Mouse (Mus musculus) neural tube, embryonic 11.5 days (tissue): ENCODE data around the gene Ttc16. TPM values are rescaled to one million over a fixed set of nuclear protein-coding genes. Genes with fewer than 3 reads are reported as not detected.

ENCODE experiments used
- ATAC-seq: fragments of 200-750 bp; cut with Nextera tagmentation; 2 replicates; pipeline ENCODE4 v1.8.0; 2017; ENCODE audit warnings: moderate number of reproducible peaks, mild to moderate bottlenecking, moderate TSS enrichment, moderate library complexity; ENCODE audit not compliant: insufficient read depth, low FRiP score, low TSS enrichment
- DNase-seq: peaks from one replicate; pipeline ENCODE4 v3.0.0-alpha.2; 2015; ENCODE audit warnings: low spot score
- H3K27ac ChIP-seq: fragments of 300-500 bp; sonication (generic); 2 replicates; pipeline ENCODE4 v1.5.1; 2014; ENCODE audit warnings: low read depth, mild to moderate bottlenecking, low read length
- H3K27me3 ChIP-seq: fragments of 300-500 bp; sonication (generic); 2 replicates; pipeline ENCODE4 v1.6.1; 2014; ENCODE audit warnings: mild to moderate bottlenecking, low read length, mixed read lengths; ENCODE audit not compliant: control insufficient read depth, insufficient read depth
- H3K36me3 ChIP-seq: fragments of 300-500 bp; sonication (generic); 2 replicates; pipeline ENCODE4 v1.6.1; 2014; ENCODE audit warnings: mild to moderate bottlenecking, low read length, moderate library complexity, mixed read lengths; ENCODE audit not compliant: control insufficient read depth, insufficient read depth
- H3K4me1 ChIP-seq: fragments of 300-500 bp; sonication (generic); 2 replicates; pipeline ENCODE4 v1.6.1; 2014; ENCODE audit warnings: low read length, mixed read lengths; ENCODE audit not compliant: control insufficient read depth, insufficient read depth
- H3K4me2 ChIP-seq: fragments of 300-500 bp; sonication (generic); 2 replicates; pipeline ENCODE4 v1.6.1; 2014; ENCODE audit warnings: low read depth, mild to moderate bottlenecking, moderate library complexity
- H3K4me3 ChIP-seq: fragments of 300-500 bp; sonication (generic); 2 replicates; pipeline ENCODE4 v1.5.1; 2014; ENCODE audit warnings: low read depth, low read length
- H3K9ac ChIP-seq: fragments of 300-500 bp; sonication (generic); 2 replicates; pipeline ENCODE4 v1.6.1; 2014; ENCODE audit warnings: mild to moderate bottlenecking, low read length
- H3K9me3 ChIP-seq: fragments of 300-500 bp; sonication (generic); 2 replicates; pipeline ENCODE4 v1.6.1; 2016; ENCODE audit warnings: low read length; ENCODE audit not compliant: control insufficient read depth
- WGBS: fragments of 180-500 bp; shearing (Covaris S2); extraction: QIAGEN DNeasy Blood & Tissue Kit; methylation state at CpG from one replicate; pipeline ENCODE4 v1.1.7; 2014; 5-methylcytosine and 5-hydroxymethylcytosine counted together
- polyA plus RNA-seq: library from polyadenylated mRNA; unstranded; fragments of >200 nt; fragmentation: Nextera tagmentation; extraction: Ambion mirVana; gene quantifications from 2 replicates; pipeline ENCODE4 v1.2.1, GENCODE M21; 2014

Gene Ttc16
- polyA plus RNA-seq, 1 experiment from 2014 or later, result 1.1 TPM

DNA sequence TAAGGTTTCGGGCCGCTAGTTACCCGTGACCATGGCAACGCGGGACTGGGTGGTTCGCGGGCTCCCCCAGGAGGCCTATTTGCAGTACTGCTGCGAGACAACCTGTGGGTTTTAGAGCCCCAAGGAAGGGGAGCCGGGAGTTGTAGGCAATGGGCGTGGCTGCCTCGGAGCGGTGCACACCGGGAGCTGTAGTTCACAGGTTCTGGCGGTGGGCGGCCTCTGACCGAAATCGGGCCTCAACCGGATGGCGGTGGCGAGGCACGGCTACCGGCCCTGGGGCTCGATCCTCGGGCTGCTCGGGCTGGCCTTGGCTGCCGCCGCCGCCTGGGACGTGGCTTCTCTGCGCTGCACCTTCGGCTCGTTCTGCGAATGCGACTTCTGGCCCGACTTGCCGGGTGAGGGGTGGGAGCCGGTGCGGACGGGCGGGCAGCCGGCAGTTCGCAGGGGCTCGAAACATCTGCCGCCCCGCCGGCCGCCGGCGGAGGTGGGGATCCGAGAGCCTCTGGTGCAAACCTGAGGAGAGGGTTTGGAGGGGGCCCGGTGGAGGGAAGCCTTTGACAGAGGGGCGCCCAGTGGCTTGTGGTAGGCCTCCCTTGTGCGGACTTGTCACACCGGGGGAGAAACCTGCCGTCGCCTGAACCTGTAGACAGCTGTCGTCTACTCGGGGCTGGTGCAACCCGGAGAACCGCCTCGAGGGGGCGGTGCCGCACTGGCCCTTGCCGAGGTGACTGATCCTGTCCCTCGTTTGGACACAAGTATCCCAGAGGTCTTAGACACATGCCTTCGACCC, 18.2 kb downstream of the Ttc16 start, which contains the start of gene Tor2a:
Gene Tor2a, plus strand, starts transcription at position 179 of the 790 bp plus-strand sequence.
- peak within 1 kb of the TSS; percentile 75 for H3K27ac ChIP-seq
- H3K4me3 ChIP-seq, result peak within 1 kb of the TSS; percentile 64
- H3K9ac ChIP-seq, result peak within 1 kb of the TSS; percentile 86
- DNase-seq (peak; percentile 96), ATAC-seq (peak; percentile 89)
- peak within 1 kb of the TSS; percentile 52 for H3K4me2 ChIP-seq
- 0 out of 2 replicates have a peak, but pooled peaks cover 4% of the 10 kb centered on the region for H3K4me1 ChIP-seq
- H3K27me3 ChIP-seq, result no peaks in the 10 kb centered on the region
- under 1% methylated on average over 63 of the region's 66 CpGs for WGBS
- H3K9me3 ChIP-seq, result no peaks in the 10 kb centered on the region
- peaks cover 5% of the 10 kb centered on the region for H3K36me3 ChIP-seq

DNA sequence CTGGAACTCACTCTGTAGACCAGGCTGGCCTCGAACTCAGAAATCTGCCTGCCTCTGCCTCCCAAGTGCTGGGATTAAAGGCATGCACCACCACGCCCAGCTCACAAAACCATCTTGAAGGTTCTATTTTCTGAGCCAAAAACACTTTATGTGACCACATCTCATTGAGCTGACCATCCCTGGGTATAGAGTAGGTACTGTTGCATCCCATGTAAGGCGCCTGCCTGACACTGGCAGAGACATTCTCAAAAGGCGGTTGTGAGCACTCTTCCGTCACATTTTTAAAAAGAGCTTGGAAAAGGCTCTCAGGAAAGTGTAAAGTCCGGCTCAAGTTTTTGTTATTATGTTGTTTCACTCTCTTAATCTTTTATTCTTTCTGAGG, 18.8 kb downstream of the Ttc16 start:
- no peak overlapping the region for H3K9ac ChIP-seq
- peaks cover 4% of the 10 kb centered on the region for H3K36me3 ChIP-seq
- H3K4me3 ChIP-seq, result no peak overlapping the region
- H3K4me1 ChIP-seq, result peaks cover 4% of the 10 kb centered on the region; the same call in 1 of the 2 replicates
- no peaks in the 10 kb centered on the region for H3K27me3 ChIP-seq
- DNase-seq, result no peak
- ATAC-seq, result 0 out of 2 replicates have a peak, but pooled peaks have one; percentile 54
- H3K27ac ChIP-seq, result no peak overlapping the region
- no peaks in the 10 kb centered on the region for H3K9me3 ChIP-seq
- 22% methylated on average over 5 of the region's 6 CpGs for WGBS
- no peak overlapping the region for H3K4me2 ChIP-seq

DNA sequence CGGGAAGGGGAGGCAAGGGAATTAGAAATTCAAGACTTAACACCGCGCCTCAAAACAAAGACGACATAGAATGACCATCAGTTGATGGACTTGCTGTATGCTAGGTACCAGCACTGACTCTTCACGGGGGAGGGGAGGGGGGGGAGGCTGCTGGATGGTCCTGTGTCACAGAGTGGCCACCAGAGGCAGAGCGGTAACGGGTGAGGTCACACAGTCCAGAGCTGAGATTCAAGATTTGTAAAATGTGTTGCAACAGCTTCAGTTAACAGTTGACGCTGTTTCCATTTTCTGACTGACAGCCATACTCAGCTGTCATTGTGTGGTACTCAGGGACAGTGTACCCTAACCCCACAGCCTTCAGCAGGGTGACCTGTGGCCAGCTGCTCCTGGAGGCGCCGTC, 23.3 kb downstream of the Ttc16 start:
- H3K9ac ChIP-seq, result no peak overlapping the region
- DNase-seq (peak; percentile 29), ATAC-seq (no peak)
- no peak overlapping the region for H3K4me3 ChIP-seq
- peaks cover 8% of the 10 kb centered on the region for H3K4me1 ChIP-seq
- H3K36me3 ChIP-seq, result peaks cover 3% of the 10 kb centered on the region
- H3K9me3 ChIP-seq, result no peaks in the 10 kb centered on the region
- WGBS, result 68% methylated on average over 10 of the region's 10 CpGs
- H3K27me3 ChIP-seq, result no peaks in the 10 kb centered on the region
- H3K27ac ChIP-seq, result no peak overlapping the region
- no peak overlapping the region for H3K4me2 ChIP-seq

DNA sequence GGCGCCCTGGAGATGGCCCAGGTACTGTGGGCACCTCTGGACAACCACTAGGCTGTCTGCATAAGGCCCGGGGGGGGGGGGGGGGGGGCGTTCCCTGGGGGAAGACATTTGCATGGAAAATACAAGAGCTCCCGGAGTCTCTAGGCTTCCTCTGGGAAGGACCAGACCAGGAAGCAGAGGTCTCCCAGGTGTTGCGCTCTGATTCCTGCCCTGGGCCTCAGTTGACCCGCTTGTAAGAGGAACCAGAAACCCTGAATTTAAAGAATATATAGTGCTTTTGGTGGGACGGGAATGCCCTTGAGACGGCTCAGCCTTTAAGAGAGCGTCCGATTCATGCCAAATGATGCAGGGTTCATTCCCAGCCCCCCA, 23.8 kb downstream of the Ttc16 start:
- peak overlapping the region; percentile 30; the same call in 1 of the 2 replicates for H3K9ac ChIP-seq
- 24% methylated on average over 10 of the region's 10 CpGs for WGBS
- ATAC-seq, result no peak
- H3K36me3 ChIP-seq, result peaks cover 3% of the 10 kb centered on the region
- DNase-seq, result no peak
- peak overlapping the region; percentile 47 for H3K4me2 ChIP-seq
- peak overlapping the region; percentile 29 for H3K4me3 ChIP-seq
- peaks cover 8% of the 10 kb centered on the region for H3K4me1 ChIP-seq
- H3K27me3 ChIP-seq, result no peaks in the 10 kb centered on the region
- peak overlapping the region; percentile 68 for H3K27ac ChIP-seq
- H3K9me3 ChIP-seq, result no peaks in the 10 kb centered on the region

DNA sequence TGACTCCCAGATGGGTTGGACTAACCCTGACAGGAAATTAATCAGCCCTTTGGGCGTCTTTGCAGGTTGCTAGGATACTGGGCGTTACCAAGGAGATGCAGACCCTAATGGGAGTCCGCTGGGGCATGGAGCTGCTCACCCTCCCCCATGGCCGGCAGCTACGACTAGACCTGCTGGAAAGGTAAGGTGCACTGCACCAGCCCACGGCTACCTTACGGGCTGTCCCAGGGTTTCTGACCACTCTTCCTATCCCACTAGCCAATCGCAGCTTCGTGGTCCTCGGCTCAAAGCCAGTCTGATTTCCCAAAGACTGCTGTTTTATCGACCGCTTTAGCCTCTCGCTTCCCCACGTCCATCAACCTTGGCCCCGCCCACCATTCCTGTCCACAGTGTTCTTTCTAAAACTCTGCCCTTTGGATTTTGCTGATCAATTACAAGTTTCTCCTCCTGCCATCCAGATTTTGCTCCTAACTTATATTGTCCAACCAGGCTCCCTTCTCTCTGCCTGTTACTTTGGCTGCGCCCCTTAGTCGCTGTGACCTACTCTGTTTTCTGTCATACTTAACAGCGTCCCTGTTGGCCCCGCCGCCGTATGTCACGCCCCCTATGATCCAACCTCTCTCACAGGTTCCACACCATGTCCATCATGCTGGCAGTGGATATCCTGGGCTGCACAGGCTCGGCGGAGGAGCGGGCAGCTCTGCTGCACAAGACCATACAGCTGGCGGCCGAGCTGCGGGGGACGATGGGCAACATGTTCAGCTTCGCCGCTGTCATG, 24.4 kb downstream of the Ttc16 start:
- DNase-seq (peak; percentile 88), ATAC-seq (peak; percentile 75)
- H3K27ac ChIP-seq, result peak overlapping the region; percentile 68
- peak overlapping the region; percentile 29 for H3K4me3 ChIP-seq
- 5% methylated on average over 31 of the region's 31 CpGs for WGBS
- no peaks in the 10 kb centered on the region for H3K27me3 ChIP-seq
- peak overlapping the region; percentile 47 for H3K4me2 ChIP-seq
- no peaks in the 10 kb centered on the region for H3K9me3 ChIP-seq
- H3K9ac ChIP-seq, result 0 out of 2 replicates have a peak overlapping the region, but pooled peaks have one; percentile 16
- peaks cover 3% of the 10 kb centered on the region for H3K36me3 ChIP-seq
- H3K4me1 ChIP-seq, result peaks cover 8% of the 10 kb centered on the region

DNA sequence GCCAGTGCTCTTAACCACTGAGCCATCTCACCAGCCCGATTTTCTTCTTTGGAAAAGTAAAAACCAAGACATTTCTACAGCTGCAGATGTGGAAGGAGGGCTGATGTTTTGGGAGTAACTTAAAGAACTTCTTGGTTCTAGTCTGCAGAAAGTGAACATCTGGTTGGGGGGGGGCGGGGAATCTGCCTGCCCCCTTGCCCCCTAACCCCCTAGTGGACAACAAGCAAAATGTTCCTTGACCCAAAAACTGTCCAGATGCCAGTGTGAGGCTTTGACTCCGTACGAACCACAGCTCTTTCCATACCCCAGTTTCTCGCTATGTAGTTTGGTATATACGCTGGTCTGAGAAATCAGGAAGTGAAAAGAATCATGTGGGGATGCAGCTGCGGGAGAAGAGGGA, 25.2 kb downstream of the Ttc16 start:
- Histone ChIP-seq H3K27ac (no peak overlapping the region; the same call in 1 of the 2 replicates), H3K9me3 (no peaks in the 10 kb centered on the region), H3K4me1 (peaks cover 8% of the 10 kb centered on the region), H3K4me2 (no peak overlapping the region), H3K36me3 (peaks cover 3% of the 10 kb centered on the region), H3K9ac (no peak overlapping the region), H3K4me3 (no peak overlapping the region), H3K27me3 (no peaks in the 10 kb centered on the region)
- ATAC-seq (no peak), DNase-seq (no peak)
- 74% methylated on average over 7 of the region's 7 CpGs for WGBS

DNA sequence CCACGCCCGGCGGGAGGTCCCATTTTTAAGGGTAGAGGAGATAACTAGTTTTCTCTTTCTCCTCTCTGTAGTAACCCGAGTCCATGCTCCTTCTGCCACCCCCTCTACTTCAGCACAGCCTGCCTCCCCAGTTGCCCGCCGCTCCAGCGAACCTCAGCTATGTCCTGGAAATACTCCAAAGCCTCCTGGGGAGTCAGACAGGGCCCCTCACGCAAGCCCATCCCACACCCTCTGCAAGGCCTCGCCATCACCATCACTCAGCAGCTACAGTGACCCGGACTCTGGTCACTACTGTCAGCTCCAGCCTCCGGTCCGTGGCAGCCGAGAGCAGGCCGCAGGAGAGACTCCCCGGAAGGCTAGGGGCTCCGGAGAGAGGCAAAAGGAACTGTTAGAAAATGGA, 26.4 kb downstream of the Ttc16 start:
- H3K36me3 ChIP-seq, result peaks cover 3% of the 10 kb centered on the region
- 92% methylated on average over 16 of the region's 16 CpGs for WGBS

DNA sequence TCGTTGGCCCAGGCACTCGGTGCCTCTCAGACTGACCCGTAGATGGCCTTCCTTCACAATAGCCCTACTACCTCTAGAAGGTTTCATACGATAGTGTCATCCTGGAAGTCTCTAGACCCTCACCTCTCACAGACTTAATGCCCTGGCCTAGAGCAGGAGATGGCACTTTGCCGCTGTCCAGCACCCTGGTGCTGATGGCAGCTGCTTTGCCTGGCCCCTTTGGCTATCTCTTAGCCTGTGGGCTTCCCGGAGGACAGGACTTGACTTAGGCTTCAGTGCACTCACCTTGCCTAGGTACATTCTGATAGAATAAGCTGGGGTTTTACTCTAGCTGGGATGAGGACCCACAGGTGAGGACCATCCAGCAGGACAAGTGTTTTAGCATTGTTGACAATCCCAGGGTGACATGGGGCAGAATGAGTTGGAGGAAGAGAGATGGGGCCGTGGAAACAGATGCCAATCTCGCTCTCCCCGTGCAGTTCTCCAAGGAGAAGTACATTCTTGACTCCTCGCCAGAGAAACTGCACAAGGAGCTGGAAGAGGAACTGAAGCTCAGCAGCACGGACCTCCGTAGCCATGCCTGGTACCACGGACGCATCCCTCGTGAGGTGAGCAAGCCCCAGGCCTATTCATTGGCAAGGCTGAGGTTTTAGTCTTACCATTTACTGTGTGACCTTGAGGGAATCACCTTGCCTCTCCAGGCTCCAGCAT, 31.0 kb downstream of the Ttc16 start:
- no peak overlapping the region for H3K9ac ChIP-seq
- no peaks in the 10 kb centered on the region for H3K9me3 ChIP-seq
- 79% methylated on average over 15 of the region's 15 CpGs for WGBS
- no peak overlapping the region for H3K27ac ChIP-seq
- no peak overlapping the region for H3K4me3 ChIP-seq
- DNase-seq, result no peak
- peaks cover 8% of the 10 kb centered on the region; the same call in 1 of the 2 replicates for H3K4me1 ChIP-seq
- H3K36me3 ChIP-seq, result peaks cover 2% of the 10 kb centered on the region; the same call in 1 of the 2 replicates
- peaks cover 8% of the 10 kb centered on the region; the same call in 1 of the 2 replicates for H3K27me3 ChIP-seq
- no peak for ATAC-seq
- no peak overlapping the region for H3K4me2 ChIP-seq

More for the DNA sequence above, 26.4 kb downstream of the Ttc16 start:
- peaks cover 8% of the 10 kb centered on the region for H3K4me1 ChIP-seq
- DNase-seq, result no peak
- no peaks in the 10 kb centered on the region for H3K9me3 ChIP-seq
- H3K27me3 ChIP-seq, result no peaks in the 10 kb centered on the region
- H3K4me3 ChIP-seq, result no peak overlapping the region
- no peak overlapping the region for H3K9ac ChIP-seq
- H3K4me2 ChIP-seq, result no peak overlapping the region
- H3K27ac ChIP-seq, result no peak overlapping the region
- ATAC-seq, result no peak
